Mouse (Mus musculus): ENCODE data around the gene Hsd11b2.

Gene Hsd11b2

GRCm38 (mm10) chr8:105562863-105563262, 44.3 kb downstream of the Hsd11b2 start:
- DNase-seq (ENCODE audit: low read depth, low spot score) = no peak

DNA sequence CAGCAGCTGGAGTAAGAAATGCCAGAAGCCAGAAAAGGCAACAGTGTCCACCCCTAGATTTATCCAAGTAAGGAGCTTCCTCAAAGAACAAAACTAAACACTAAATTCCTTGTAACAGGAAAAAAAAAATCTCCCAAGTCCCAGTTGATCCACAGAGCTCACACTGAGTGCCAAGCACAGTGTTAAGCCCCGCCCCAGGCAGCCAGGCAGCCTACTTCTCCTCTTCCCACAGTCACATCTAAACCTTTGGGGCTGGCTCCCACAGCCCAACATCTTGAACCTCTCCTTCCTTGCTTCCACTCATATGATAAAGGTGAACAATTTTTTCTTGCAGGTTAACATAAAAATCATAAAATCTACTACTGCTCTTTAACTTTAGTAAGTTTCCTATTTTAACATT, 45.3 kb downstream of the Hsd11b2 start:
- no peak for DNase-seq (ENCODE audit: low read depth, low spot score)

GRCm38 (mm10) chr8:105564573-105565229, 46.1 kb downstream of the Hsd11b2 start:
- peak; percentile 48 for DNase-seq (ENCODE audit: low read depth, low spot score)

- no peak for DNase-seq (ENCODE audit: low read depth, low spot score)
These were observed 46.9 kb downstream of the Hsd11b2 start for GRCm38 (mm10) chr8:105565401-105565881.

DNA sequence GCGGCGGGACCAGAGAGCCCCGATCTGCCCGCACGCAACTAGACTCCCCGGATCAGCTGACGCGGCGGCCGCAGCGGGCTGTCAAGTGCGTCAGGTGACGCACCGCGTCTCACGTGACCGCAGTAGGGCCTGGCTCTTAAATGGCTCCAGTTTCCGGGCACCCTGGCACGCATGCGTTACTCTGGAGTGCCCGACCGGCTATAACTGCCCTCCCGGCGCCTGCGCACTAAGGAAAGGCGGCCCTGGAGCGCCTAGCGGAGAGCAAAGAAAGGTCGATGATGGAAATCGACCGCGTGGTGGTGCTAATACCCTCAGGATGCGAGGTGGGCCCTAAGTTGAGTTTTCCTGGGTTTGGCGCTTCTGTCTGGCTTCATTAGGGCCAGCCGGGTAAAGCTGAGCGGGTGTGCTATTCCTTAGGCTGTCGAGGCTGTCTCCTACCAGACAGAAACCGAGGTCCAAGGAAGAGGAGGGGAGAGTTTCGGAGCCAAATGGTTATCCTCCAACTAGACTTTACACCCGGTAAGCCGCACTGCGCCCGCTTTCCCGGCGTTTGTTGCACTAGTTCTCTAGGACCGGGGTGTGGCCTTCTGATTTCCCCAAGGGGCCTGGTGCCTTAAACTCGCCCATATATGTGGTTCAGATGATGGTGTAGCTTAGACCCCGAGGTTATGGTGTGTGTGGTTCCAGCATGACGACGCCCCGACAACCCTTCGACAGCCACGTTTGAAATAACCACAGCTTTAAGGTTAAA, 47.6 kb downstream of the Hsd11b2 start, which contains the start of gene Atp6v0d1:
Gene Atp6v0d1, minus strand, starts transcription at position 96 of the 751 bp plus-strand sequence.
- peak; percentile 100 for DNase-seq (ENCODE audit: low read depth, low spot score)

DNA sequence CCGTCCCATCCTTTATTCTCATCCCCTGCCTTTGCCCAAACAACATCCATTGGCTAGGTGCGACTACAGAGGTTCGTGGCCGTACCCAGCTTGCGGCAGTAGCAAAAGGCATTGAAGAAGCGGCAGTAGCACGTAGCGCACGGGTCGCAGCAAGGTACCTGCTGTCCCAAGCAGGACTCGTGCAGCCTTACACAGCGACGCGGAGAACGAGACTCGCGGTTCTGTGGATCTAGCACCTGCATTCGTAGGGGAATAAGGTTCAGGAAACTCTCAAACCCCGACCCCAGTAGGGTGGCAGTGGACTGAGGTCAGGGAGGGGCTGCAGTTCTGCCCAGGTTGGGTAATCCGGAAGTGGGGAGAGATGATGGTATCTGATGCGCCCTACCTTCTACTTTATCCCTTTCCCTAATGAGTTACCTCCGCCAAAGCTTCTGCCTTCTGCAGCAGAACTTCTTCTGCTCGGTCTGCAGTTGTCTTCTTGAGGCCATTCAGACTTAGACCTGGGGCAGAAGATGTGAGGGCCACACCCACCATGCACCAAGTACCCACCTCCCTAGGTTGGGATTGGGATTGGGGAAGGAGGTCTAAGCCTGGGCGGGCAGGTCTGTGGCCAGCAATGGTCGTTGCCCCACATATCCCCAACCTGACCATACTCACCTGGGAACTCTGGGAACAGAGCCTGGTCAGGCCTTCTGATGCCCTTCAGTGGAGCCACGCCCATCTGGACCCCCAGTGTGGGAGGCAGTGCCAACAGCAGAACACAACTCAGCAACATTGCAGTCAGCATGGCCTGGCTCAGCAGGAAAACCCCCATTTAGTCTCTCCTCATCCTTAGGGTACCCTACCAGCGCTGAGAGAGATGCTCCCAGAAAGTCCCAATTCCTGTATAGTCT, 48.4 kb downstream of the Hsd11b2 start:
- DNase-seq (ENCODE audit: low read depth, low spot score) = peak; percentile 76

DNA sequence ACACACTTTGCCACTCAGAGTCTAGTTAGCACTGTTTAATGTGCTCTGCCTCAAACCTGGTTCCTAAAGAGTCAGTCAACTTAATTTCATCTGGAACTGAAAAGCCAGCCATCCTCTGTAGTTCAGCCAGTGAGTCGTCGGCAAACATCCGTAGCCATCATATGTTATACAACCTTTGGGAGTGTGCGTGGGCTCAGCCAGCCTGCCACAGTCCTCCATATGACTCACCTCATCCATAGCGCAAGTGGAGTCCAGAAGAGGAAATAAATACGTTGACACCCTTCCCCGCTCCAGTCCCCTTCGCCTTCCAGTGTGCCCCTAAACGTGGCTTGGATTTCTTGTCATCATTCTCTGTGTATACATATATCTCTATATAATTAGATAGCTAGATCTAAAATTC, 53.3 kb downstream of the Hsd11b2 start:
- no peak for DNase-seq (ENCODE audit: low read depth, low spot score)

GRCm38 (mm10) chr8:105573427-105573826, 54.9 kb downstream of the Hsd11b2 start:
- peak; percentile 31 for DNase-seq (ENCODE audit: low read depth, low spot score)

All from A20 (cell line).